17 mouse cellular contexts compared by ENCODE assay signal in the genomic region with DNA sequence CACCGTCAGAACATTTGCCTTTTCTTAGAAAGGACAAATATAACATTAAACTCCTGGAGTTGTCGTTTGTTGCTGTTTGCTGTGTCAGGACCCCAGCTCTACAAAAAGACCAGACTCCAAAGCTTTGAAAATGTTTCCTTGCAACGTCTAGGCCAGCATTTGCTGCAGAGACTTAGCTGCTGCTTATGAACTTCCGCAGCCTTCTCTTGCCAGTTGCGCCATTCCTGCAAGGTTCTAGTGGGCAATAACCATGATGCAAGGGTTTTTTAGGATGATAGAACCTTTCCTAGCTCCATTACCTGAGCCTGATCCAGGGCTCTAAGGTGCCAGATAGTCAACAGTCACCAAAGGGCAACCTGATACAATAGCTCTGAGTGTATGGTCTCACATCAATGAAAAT. TPM values are rescaled to one million over a fixed set of nuclear protein-coding genes. Genes with fewer than 3 reads are reported as not detected.
"Had no signal": no experiment of that assay in that cellular context is flagged by ENCODE, and none has a peak within 500 bp of the region (broad histone marks: within the 10 kb centered on the region; RNA-seq: fewer than 3 reads in every experiment).

No protein-coding gene starts in this region.

- H3K4me3 ChIP-seq: neural tube, embryonic 13.5 days; neural tube, embryonic 15.5 days; stomach, embryonic 15.5 days had no signal

- H3K27ac ChIP-seq: neural tube, embryonic 13.5 days; neural tube, embryonic 15.5 days; stomach, embryonic 15.5 days; stomach, postnatal 0 days had no signal

- H3K4me1 ChIP-seq: neural tube, embryonic 13.5 days; neural tube, embryonic 15.5 days; stomach, embryonic 15.5 days had no signal

- H3K36me3 ChIP-seq: neural tube, embryonic 13.5 days; neural tube, embryonic 15.5 days; stomach, embryonic 15.5 days had no signal

- H3K9me3 ChIP-seq: neural tube, embryonic 13.5 days; neural tube, embryonic 15.5 days; stomach, embryonic 15.5 days had no signal

- H3K9ac ChIP-seq: neural tube, embryonic 13.5 days; neural tube, embryonic 15.5 days; stomach, embryonic 15.5 days had no signal

- DNase-seq: retina, postnatal 1 day; right cerebral cortex, adult 18-20 months; right cerebral cortex, postnatal 14 days; right cerebral cortex, postnatal 25 days; right cerebral cortex, postnatal 4 days; spleen, adult 18-20 months; thymus, adult 18-20 months; thymus, adult 2 months; thymus, postnatal 14 days; thymus, postnatal 25 days; thymus, postnatal 36 days; thymus, postnatal 4 days had no signal

- H3K4me2 ChIP-seq: neural tube, embryonic 13.5 days; neural tube, embryonic 15.5 days; stomach, embryonic 15.5 days had no signal

- H3K27me3 ChIP-seq: neural tube, embryonic 13.5 days; neural tube, embryonic 15.5 days; stomach, embryonic 15.5 days had no signal

RNA-seq across cellular contexts. Expression of gene Vipr2, which starts 38.9 kb away (rescaled TPM):
- total RNA-seq: neutrophil, adult 5-6 weeks had no signal
